Mouse (Mus musculus) layer of hippocampus, postnatal 36 days (tissue): Measurements from ENCODE around the gene Fbxw10. TPM values are rescaled to one million over a fixed set of nuclear protein-coding genes. Genes with fewer than 3 reads are reported as not detected.

Experiments used
- DNase-seq, 2 experiments: peaks; one replicate each; pipeline ENCODE4 v3.0.0; 2022
- total RNA-seq, 2 experiments: library from RNA; stranded (reverse); gene quantifications; 2 replicates each; pipeline ENCODE4 v1.2.3; 2021

The Fbxw10 gene
- total RNA-seq, 2 experiments from 2014 or later = 1.4 to 1.6 TPM

GRCm38 (mm10) chr11:62909720-62910306 is 62.9 kb downstream of the Fbxw10 start:
- DNase-seq = no peak

GRCm38 (mm10) chr11:62911362-62911761 is 64.5 kb downstream of the Fbxw10 start:
- DNase-seq = no peak

GRCm38 (mm10) chr11:62913141-62913540 is 66.3 kb downstream of the Fbxw10 start:
- DNase-seq = no peak

GRCm38 (mm10) chr11:62914532-62914931 is 67.7 kb downstream of the Fbxw10 start:
- DNase-seq = no peak

- DNase-seq = no peak
Observed at GRCm38 (mm10) chr11:62915486-62915885, 68.6 kb downstream of the Fbxw10 start.

GRCm38 (mm10) chr11:62916765-62917164 is 69.9 kb downstream of the Fbxw10 start:
- DNase-seq = no peak

GRCm38 (mm10) chr11:62919946-62920742 is 73.3 kb downstream of the Fbxw10 start:
- no peak for DNase-seq

GRCm38 (mm10) chr11:62920743-62921050 is 73.8 kb downstream of the Fbxw10 start:
- DNase-seq = no peak

GRCm38 (mm10) chr11:62921052-62921977 is 74.4 kb downstream of the Fbxw10 start:
- peak; percentile 89 to 90 for DNase-seq

GRCm38 (mm10) chr11:62924091-62924761 is 77.4 kb downstream of the Fbxw10 start:
- no peak for DNase-seq

Other genes with a start within 250 kb of the Fbxw10 start
- 1 to 10 TPM; 7.7 to 8.1 TPM for gene Lrrc75a, start 198.5 kb upstream of the Fbxw10 start, total RNA-seq
- 10 to 100 TPM; 16.5 to 17.1 TPM for gene Mmgt2, start 198.4 kb upstream of the Fbxw10 start, total RNA-seq
- gene Zfp287, start 115.2 kb upstream of the Fbxw10 start, total RNA-seq = 10 to 100 TPM; 14.6 to 18.6 TPM
- not detected for gene Gm10428, start 94.0 kb upstream of the Fbxw10 start, total RNA-seq
- 10 to 100 TPM; 22.0 to 24.2 TPM for gene Zfp286, start 57.6 kb upstream of the Fbxw10 start, total RNA-seq
- 1 to 10 TPM; 1.2 to 1.7 TPM for gene Trim16, start 26.8 kb upstream of the Fbxw10 start, total RNA-seq
- gene Tvp23b, start 32.4 kb downstream of the Fbxw10 start, total RNA-seq = 10 to 100 TPM; 30.5 to 35.9 TPM
- gene Cdrt4, start 104.1 kb downstream of the Fbxw10 start, total RNA-seq = under 1 TPM in 1 of 2 experiments, not detected in 1; 0.56 TPM
- not detected for gene Tekt3, start 214.6 kb downstream of the Fbxw10 start, total RNA-seq